Mouse (Mus musculus) midbrain, embryonic 12.5 days (tissue): ENCODE data around the gene Itpk1. TPM values are rescaled to one million over a fixed set of nuclear protein-coding genes. Genes with fewer than 3 reads are reported as not detected.
A peak's percentile ranks its signal among the peaks of the same experiment; 100 is the strongest.

Source experiments
- ATAC-seq: fragments of 200-750 bp; cut with Nextera tagmentation; 2 replicates; pipeline ENCODE4 v1.8.0; 2017; ENCODE audit warnings: low read depth, moderate TSS enrichment, moderate library complexity; ENCODE audit not compliant: low FRiP score
- H3K27ac ChIP-seq: fragments of 300-500 bp; sonication (generic); replicated peaks from 2 replicates; pipeline ENCODE4 v1.5.1; 2016; ENCODE audit warnings: mild to moderate bottlenecking
- H3K27me3 ChIP-seq: fragments of 300-500 bp; sonication (generic); 2 replicates; pipeline ENCODE4 v1.6.1; 2016; ENCODE audit warnings: mild to moderate bottlenecking
- H3K36me3 ChIP-seq: fragments of 300-500 bp; sonication (generic); 2 replicates; pipeline ENCODE4 v1.6.1; 2016
- H3K4me1 ChIP-seq: fragments of 300-500 bp; sonication (generic); 2 replicates; pipeline ENCODE4 v1.6.1; 2016
- H3K4me2 ChIP-seq: fragments of 300-500 bp; sonication (generic); replicated peaks from 2 replicates; pipeline ENCODE4 v1.6.1; 2016; ENCODE audit warnings: mild to moderate bottlenecking, moderate library complexity
- H3K4me3 ChIP-seq: fragments of 300-500 bp; sonication (generic); 2 replicates; pipeline ENCODE4 v1.5.1; 2016; ENCODE audit warnings: mild to moderate bottlenecking
- H3K9ac ChIP-seq: fragments of 300-500 bp; sonication (generic); replicated peaks from 2 replicates; pipeline ENCODE4 v1.6.1; 2016; ENCODE audit warnings: mild to moderate bottlenecking, moderate library complexity
- H3K9me3 ChIP-seq: fragments of 300-500 bp; sonication (generic); 2 replicates; pipeline ENCODE4 v1.6.1; 2016; ENCODE audit warnings: mild to moderate bottlenecking
- WGBS: fragments of 180-500 bp; shearing (Covaris S2); methylation state at CpG from one replicate; pipeline ENCODE4 v1.1.7; 2016; 5-methylcytosine and 5-hydroxymethylcytosine counted together
- polyA plus RNA-seq: library from polyadenylated mRNA; unstranded; fragments of >200 nt; fragmentation: Nextera tagmentation; extraction: Ambion mirVana; gene quantifications from 2 replicates; pipeline ENCODE4 v1.2.1, GENCODE M21; 2016

The Itpk1 gene
- polyA plus RNA-seq, 1 experiment from 2014 or later, result 15.4 TPM

DNA sequence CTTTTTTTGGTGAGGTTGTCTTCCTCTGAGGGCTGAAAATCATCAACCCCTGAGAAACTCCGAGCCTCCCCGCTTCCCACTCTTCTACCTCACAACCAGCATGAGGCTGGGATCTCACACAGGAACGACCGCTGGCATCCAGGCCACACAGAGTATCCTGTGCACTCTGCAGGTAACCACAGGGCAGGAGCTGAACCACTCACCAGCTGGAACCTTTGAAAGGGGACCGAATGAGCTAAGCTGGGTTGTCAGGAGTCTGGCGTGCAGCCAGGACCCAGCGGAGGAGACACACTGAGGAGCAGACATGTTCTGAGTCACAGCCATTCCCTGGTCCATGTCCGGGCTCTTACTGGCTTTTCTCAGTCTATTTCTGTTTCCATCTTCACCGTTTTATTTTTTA, 111.0 kb downstream of the Itpk1 start:
- WGBS, result 73% methylated on average over 9 of the region's 9 CpGs
- no peak for ATAC-seq

DNA sequence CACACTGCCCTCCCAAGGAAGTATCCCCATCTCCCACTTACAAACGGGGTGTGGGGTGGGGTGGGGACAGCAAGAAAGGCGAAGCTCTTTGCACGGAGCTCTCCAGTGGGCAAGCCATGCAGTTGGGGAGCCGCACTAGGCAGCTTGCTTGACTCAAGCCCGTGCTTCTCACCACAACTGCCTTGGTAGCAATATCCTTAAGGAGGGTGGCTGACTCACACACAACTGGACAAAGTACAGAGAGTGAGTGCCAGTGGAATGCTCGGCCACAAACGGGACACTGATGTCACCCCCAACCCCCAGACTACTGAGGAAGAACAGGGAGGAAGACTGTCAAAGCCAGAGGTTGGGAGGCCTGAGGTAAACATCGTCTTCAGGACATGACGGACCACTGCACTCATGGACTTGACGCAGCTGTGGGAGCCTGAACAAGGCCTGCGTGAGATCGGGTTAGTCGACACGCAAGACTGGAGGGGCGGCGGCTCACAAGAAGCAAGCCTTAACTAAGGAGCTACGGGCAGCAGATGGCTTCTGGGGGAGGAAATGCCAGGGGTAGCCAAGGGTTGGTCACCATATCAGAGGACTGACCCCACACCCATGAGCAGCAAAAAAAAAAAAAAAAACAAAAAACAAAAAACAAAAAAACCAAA, 113.9 kb downstream of the Itpk1 start:
- Histone ChIP-seq H3K36me3 (0 out of 2 replicates have a peak, but pooled peaks cover 3% of the 10 kb centered on the region), H3K4me2 (no peak overlapping the region), H3K9ac (no peak overlapping the region), H3K27me3 (no peaks in the 10 kb centered on the region), H3K27ac (no peak overlapping the region), H3K4me3 (no peak overlapping the region), H3K4me1 (peaks cover 15% of the 10 kb centered on the region), H3K9me3 (no peaks in the 10 kb centered on the region)
- no peak for ATAC-seq
- WGBS, result 91% methylated on average over 17 of the region's 17 CpGs

More for the DNA sequence above, 111.0 kb downstream of the Itpk1 start:
- H3K9me3 ChIP-seq, result no peaks in the 10 kb centered on the region
- no peaks in the 10 kb centered on the region for H3K27me3 ChIP-seq
- H3K4me3 ChIP-seq, result no peak overlapping the region
- H3K9ac ChIP-seq, result no peak overlapping the region
- H3K4me1 ChIP-seq, result peaks cover 15% of the 10 kb centered on the region
- H3K27ac ChIP-seq, result 0 out of 2 replicates have a peak overlapping the region, but pooled peaks have one; percentile 1
- 0 out of 2 replicates have a peak, but pooled peaks cover 2% of the 10 kb centered on the region for H3K36me3 ChIP-seq
- H3K4me2 ChIP-seq, result no peak overlapping the region

DNA sequence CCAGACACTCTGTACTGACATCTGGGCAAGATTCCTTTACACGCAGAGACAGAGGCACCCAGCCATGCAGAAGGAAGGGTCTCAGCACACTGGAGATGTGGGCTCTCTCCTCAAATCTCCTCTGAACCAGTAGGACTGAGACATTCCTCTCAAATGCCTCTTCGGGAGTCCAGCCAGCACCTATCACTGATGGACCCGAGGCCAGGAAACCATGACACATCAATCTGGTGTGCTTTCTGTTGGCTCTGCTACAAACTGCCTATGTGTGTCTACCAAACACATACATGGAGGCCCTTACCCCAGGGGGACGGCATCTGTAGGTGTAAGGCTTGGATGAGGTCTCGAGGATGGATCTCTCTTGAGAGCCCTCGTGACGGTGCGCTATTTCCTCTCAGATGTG, 117.6 kb downstream of the Itpk1 start:
- 0 out of 2 replicates have a peak, but pooled peaks cover 3% of the 10 kb centered on the region for H3K36me3 ChIP-seq
- 91% methylated on average over 8 of the region's 8 CpGs for WGBS
- H3K9me3 ChIP-seq, result no peaks in the 10 kb centered on the region
- no peak overlapping the region for H3K27ac ChIP-seq
- no peaks in the 10 kb centered on the region for H3K4me1 ChIP-seq
- no peak for ATAC-seq
- no peak overlapping the region for H3K4me3 ChIP-seq
- H3K27me3 ChIP-seq, result no peaks in the 10 kb centered on the region
- H3K9ac ChIP-seq, result no peak overlapping the region
- no peak overlapping the region for H3K4me2 ChIP-seq

DNA sequence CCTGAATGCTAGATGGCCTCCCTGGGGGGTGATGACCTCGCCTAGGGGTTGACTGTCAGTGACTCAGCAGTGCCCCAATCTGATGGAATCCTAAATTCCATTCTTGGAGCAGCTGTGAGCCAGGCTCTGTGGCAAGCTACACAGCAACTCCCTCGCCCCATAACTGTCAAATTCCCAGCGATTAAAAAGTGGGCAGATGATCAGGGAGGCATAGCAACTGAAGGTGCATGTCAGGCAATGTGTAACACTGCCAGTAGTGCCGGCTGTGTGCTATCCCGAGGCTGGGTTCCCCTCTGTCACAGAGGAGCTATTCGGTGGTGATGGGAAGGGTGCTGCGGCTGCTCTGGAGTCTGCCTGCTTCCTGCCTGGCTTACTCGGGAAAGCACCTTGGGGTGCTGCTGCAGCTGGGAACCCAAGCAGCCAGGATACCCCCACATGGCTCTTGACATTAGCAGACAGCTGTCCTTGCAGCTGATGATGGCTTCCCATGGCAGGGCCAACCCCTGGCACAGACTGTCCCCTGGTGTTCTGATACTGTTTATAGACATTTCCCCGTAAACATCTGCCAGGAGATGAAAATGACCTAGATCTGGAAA, 118.3 kb downstream of the Itpk1 start:
- H3K36me3 ChIP-seq, result 0 out of 2 replicates have a peak, but pooled peaks cover 3% of the 10 kb centered on the region
- no peak for ATAC-seq
- H3K27me3 ChIP-seq, result no peaks in the 10 kb centered on the region
- WGBS, result 84% methylated on average over 9 of the region's 9 CpGs
- no peak overlapping the region for H3K4me2 ChIP-seq
- no peak overlapping the region for H3K9ac ChIP-seq
- no peaks in the 10 kb centered on the region for H3K9me3 ChIP-seq
- no peaks in the 10 kb centered on the region for H3K4me1 ChIP-seq
- H3K4me3 ChIP-seq, result no peak overlapping the region
- no peak overlapping the region for H3K27ac ChIP-seq

DNA sequence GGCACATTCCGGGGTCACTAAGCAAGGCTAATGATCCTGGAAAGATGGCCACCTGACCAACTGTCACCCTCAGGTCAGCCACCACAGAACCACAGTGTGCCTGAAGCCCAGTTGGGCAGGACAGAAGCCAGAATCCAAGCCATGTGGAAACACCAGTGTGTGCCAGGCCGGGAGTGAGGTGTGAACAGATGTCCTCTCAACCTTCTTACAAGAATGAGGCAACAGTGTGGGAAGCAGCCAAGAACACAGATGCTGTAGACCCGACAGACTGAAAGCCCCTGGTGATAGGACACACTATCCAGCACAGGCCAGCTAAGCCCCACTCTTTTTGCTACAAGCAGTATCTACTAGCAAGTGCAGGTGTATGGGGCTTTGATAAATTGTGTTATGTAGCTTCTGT, 119.3 kb downstream of the Itpk1 start:
- Histone ChIP-seq H3K4me2 (no peak overlapping the region), H3K4me1 (no peaks in the 10 kb centered on the region), H3K9ac (no peak overlapping the region), H3K36me3 (0 out of 2 replicates have a peak, but pooled peaks cover 3% of the 10 kb centered on the region), H3K27ac (no peak overlapping the region), H3K27me3 (no peaks in the 10 kb centered on the region), H3K4me3 (no peak overlapping the region), H3K9me3 (no peaks in the 10 kb centered on the region)
- WGBS, result 91% methylated on average over 3 of the region's 3 CpGs
- ATAC-seq, result no peak

DNA sequence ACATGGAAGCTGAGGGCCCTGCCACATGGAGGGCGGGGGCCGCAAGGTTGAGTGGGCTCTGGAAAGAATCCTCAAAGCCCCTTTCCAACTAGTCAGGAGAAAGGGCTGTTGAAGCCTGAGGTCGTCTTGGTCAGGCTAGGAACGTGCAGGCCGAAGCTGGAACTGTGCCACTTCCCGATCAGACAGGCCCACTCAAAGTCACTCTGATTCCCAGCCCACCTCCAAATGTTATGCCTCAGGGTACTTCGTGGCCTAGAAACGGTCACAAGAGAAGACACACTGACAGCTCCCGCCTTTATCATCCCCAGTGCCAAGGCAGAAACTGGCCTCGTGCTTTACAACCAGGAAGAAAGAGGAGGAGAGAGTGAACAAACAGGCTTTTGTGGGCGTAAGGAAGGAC, 122.3 kb downstream of the Itpk1 start:
- 87% methylated on average over 11 of the region's 11 CpGs for WGBS

DNA sequence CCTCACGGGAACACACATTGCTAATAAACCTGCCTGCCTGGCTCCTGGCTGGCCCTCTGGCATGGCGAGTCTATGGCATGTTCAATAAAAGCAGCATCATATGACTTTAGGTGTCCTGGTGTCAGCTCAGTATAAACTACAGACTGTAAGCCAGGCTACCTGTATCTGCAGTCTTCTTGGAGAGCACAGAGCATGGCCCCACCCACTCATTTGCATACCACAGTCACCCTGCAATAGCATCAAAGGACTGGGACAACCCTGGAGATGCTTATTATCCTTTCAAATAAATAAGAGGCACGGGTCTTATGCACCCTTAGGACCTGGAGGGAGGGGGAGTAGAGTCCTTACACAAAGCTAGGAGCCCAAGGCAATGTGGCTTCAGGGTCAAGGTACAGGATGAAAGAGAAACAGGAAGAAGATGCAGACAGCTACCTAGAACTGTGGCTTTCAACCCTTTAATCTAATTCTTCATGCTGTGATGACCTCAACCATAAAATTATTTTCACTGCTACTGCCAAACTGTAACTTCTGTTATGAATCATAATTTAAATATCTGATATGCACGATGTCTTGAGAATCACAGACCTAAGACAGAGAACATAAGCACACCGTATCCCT, 123.0 kb downstream of the Itpk1 start:
- Histone ChIP-seq H3K4me2 (no peak overlapping the region), H3K27me3 (no peaks in the 10 kb centered on the region), H3K36me3 (no peaks in the 10 kb centered on the region), H3K4me1 (no peaks in the 10 kb centered on the region), H3K27ac (no peak overlapping the region), H3K9me3 (no peaks in the 10 kb centered on the region), H3K4me3 (no peak overlapping the region), H3K9ac (no peak overlapping the region)
- 81% methylated on average over 5 of the region's 5 CpGs for WGBS
- ATAC-seq, result no peak

More for the DNA sequence above, 122.3 kb downstream of the Itpk1 start:
- Histone ChIP-seq H3K27ac (no peak overlapping the region), H3K4me3 (no peak overlapping the region), H3K27me3 (no peaks in the 10 kb centered on the region), H3K9me3 (no peaks in the 10 kb centered on the region), H3K9ac (no peak overlapping the region), H3K4me2 (no peak overlapping the region), H3K4me1 (no peaks in the 10 kb centered on the region), H3K36me3 (0 out of 2 replicates have a peak, but pooled peaks cover 3% of the 10 kb centered on the region)
- no peak for ATAC-seq

DNA sequence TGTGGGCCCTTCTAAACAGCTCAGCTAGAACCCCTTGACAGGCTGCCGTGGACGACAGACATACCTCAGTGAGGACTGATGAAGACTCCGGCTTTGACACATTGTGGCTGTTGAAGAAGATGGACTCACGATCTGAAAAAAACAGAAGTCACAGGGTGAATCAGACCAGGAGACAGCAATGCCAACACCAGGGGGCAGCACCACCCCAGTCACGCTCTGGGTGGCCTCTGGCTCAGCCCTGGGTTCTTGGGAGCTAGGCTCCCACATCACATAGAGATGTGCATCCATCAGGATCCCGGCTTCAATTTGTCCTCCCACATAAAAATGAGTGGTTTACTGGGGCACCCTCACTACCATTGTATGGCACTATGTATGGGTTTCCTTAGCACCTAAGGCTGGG, 125.7 kb downstream of the Itpk1 start:
- WGBS, result 67% methylated on average over 6 of the region's 6 CpGs
- Histone ChIP-seq H3K4me1 (no peaks in the 10 kb centered on the region), H3K4me3 (no peak overlapping the region), H3K27me3 (no peaks in the 10 kb centered on the region), H3K36me3 (no peaks in the 10 kb centered on the region), H3K4me2 (no peak overlapping the region), H3K27ac (no peak overlapping the region), H3K9me3 (no peaks in the 10 kb centered on the region), H3K9ac (no peak overlapping the region)
- peak; percentile 64; the same call in 1 of the 2 replicates for ATAC-seq

DNA sequence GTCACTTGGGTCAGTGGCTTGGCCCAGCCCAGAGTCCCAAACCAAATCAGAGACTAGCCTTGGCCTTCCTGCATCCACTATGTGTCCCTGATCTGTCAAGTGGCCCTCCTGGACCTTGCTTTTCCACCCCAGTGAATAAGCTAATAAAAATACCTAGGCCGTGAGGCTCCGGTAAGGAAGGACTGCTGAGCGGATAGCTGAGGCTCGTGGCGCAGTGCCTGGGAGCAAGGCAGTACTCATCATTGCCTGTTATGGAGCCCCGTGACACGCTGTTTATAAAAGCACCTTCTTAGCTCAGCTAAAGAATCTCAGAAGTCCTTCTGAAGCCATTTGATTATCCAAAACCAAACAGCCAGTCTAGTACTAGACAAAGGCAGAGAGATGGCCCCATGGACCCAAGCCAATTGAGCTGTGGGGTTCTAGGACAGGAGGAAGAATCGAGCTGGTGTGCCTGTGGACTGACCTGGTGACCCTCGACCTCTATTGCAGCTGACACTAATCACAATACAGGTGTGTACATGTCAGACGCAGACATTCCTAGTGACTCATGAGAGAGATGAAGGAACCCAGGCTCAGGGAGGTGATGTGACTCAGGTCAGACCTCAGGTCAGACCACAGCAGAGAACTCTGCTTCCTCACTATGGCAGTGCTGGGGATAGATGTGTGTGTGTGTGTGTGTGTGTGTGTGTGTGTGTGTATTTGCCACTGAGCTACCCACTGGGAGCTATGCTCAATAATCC, 127.9 kb downstream of the Itpk1 start:
- ATAC-seq, result no peak
- Histone ChIP-seq H3K4me1 (no peaks in the 10 kb centered on the region), H3K27me3 (no peaks in the 10 kb centered on the region), H3K4me2 (no peak overlapping the region), H3K27ac (no peak overlapping the region), H3K9me3 (no peaks in the 10 kb centered on the region), H3K36me3 (peaks cover 9% of the 10 kb centered on the region; the same call in 1 of the 2 replicates), H3K9ac (no peak overlapping the region), H3K4me3 (no peak overlapping the region)
- 96% methylated on average over 10 of the region's 10 CpGs for WGBS

DNA sequence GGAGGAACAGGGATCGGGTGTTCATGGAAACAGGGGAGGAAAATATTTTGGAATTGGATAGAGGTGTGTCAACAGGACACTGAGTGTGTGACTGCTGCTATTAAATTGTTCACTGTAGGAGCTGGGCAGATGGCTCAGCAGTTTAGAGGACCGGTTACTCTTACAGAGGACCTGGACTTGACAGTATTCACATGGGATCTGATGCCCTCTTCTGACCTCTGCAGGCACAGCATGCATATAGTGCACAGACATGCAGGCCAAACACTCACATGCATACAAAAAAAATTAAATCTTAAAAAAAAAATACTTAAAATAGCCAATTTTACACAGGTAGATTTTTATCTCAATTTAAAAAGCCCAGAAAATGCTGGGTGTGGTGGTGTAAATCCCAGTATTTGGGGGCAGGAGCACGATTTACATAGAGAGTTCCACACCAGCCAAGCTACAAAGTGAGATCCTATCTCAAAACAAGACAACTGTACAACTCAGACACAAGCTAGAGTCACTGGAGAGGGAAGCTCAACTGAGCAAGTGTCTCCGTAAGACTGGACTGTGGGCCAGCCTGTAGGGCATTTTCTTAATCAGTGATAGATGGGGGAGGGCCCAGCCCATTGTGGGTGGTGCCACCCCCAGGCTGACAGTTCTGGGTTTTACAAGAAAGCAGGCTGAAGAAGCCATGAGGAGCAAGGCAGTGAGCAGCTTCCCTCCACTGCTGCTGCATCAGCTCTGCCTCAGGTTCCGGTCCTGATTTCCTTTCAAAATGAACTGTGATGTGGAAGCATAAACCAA, 129.0 kb downstream of the Itpk1 start:
- Histone ChIP-seq H3K9ac (no peak overlapping the region), H3K9me3 (no peaks in the 10 kb centered on the region), H3K27me3 (no peaks in the 10 kb centered on the region), H3K4me2 (no peak overlapping the region), H3K4me1 (no peaks in the 10 kb centered on the region), H3K4me3 (no peak overlapping the region), H3K27ac (no peak overlapping the region), H3K36me3 (peaks cover 9% of the 10 kb centered on the region; the same call in 1 of the 2 replicates)
- ATAC-seq, result no peak
- 87% methylated on average over 5 of the region's 5 CpGs for WGBS

DNA sequence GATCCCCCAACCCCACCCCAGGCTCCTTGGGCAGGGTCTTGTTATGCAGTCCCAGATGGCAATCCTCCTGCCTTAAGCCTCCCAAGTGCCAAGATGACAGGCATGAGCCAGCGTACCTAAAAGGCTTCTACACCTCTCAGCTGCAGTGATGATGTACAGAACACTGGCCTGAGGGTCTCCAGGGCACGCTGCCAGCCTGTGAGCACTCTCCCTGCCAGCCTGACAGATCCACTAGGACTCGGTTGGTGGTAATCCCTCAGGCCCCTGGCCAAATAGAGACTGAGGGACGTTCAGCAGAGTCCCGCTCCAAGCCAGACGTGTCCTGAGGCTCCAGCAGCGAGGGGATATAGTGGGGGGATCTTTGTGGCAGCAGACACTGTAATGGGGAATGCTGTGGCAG, 131.7 kb downstream of the Itpk1 start:
- Histone ChIP-seq H3K27ac (no peak overlapping the region), H3K4me1 (no peaks in the 10 kb centered on the region), H3K9ac (no peak overlapping the region), H3K4me2 (no peak overlapping the region), H3K9me3 (no peaks in the 10 kb centered on the region), H3K27me3 (no peaks in the 10 kb centered on the region), H3K4me3 (no peak overlapping the region), H3K36me3 (peaks cover 9% of the 10 kb centered on the region; the same call in 1 of the 2 replicates)
- no peak for ATAC-seq
- 75% methylated on average over 7 of the region's 7 CpGs for WGBS
